Mouse (Mus musculus): ENCODE results near the gene Perp.

DNA sequence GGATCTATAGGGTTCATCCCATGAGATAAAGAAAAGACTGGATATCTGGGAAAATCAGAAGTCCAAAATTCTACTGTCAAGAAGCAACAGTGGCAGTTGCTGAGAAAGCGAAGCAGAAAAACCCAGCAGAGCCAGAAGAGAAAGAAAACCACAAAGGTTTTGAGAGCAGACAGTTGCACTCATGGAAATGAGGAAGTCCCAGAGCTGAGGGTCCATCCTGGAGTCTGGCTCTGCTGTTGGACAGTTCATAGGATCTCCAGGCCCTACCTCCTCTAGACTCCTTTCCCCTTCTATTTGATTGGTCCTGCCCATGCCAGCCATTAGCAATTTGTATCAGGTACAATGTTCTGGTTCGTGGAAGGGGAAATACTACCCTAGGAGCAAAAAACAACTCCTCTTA is 18.7 kb upstream of the Perp start:
- TF ChIP-seq POLR2A (IDR thresholded peaks at IDR 0.05; ENCODE audit: low read depth, low read length) = no peak
- TF ChIP-seq CTCF (IDR thresholded peaks at IDR 0.05; ENCODE audit: borderline replicate concordance, insufficient read depth, low read length) = no peak

Data from embryonic fibroblast, embryonic 13.5 days (primary cell).